Mouse (Mus musculus) heart, embryonic 12.5 days (tissue): Measurements from ENCODE around the gene Vdr. TPM values are rescaled to one million over a fixed set of nuclear protein-coding genes. Genes with fewer than 3 reads are reported as not detected.

Source experiments
- ATAC-seq: fragments of 200-750 bp; cut with Nextera tagmentation; 2 replicates; pipeline ENCODE4 v1.8.0; 2017; ENCODE audit warnings: moderate TSS enrichment, moderate library complexity; ENCODE audit not compliant: insufficient number of reproducible peaks, low FRiP score
- H3K27ac ChIP-seq: fragments of 300-500 bp; sonication (generic); 2 replicates; pipeline ENCODE4 v1.5.1; 2016; ENCODE audit warnings: mild to moderate bottlenecking, moderate library complexity; ENCODE audit not compliant: poor library complexity, severe bottlenecking
- H3K27me3 ChIP-seq: fragments of 300-500 bp; sonication (generic); replicated peaks from 2 replicates; pipeline ENCODE4 v1.6.1; 2016; ENCODE audit warnings: mild to moderate bottlenecking, moderate library complexity
- H3K36me3 ChIP-seq: fragments of 300-500 bp; sonication (generic); 2 replicates; pipeline ENCODE4 v1.6.1; 2016; ENCODE audit warnings: mild to moderate bottlenecking, moderate library complexity
- H3K4me1 ChIP-seq: fragments of 300-500 bp; sonication (generic); replicated peaks from 2 replicates; pipeline ENCODE4 v1.6.1; 2016; ENCODE audit warnings: mild to moderate bottlenecking
- H3K4me2 ChIP-seq: fragments of 300-500 bp; sonication (generic); 2 replicates; pipeline ENCODE4 v1.6.1; 2016; ENCODE audit warnings: mild to moderate bottlenecking, moderate library complexity
- H3K4me3 ChIP-seq: fragments of 300-500 bp; sonication (generic); 2 replicates; pipeline ENCODE4 v1.5.1; 2016; ENCODE audit warnings: mild to moderate bottlenecking
- H3K9ac ChIP-seq: fragments of 300-500 bp; sonication (generic); 2 replicates; pipeline ENCODE4 v1.6.1; 2016; ENCODE audit warnings: mild to moderate bottlenecking, moderate library complexity
- H3K9me3 ChIP-seq: fragments of 300-500 bp; sonication (generic); replicated peaks from 2 replicates; pipeline ENCODE4 v1.6.1; 2016; ENCODE audit warnings: mild to moderate bottlenecking, moderate library complexity
- WGBS: fragments of 180-500 bp; shearing (Covaris S2); methylation state at CpG from one replicate; pipeline ENCODE4 v1.1.7; 2016; 5-methylcytosine and 5-hydroxymethylcytosine counted together
- polyA plus RNA-seq: library from polyadenylated mRNA; unstranded; fragments of >200 nt; fragmentation: Nextera tagmentation; extraction: Ambion mirVana; gene quantifications from 2 replicates; pipeline ENCODE4 v1.2.1, GENCODE M21; 2016

The Vdr gene
- polyA plus RNA-seq, 1 experiment from 2014 or later, result 1.4 TPM

GRCm38 (mm10) chr15:97809942-97810341, 100.5 kb downstream of the Vdr start:
- WGBS, result 86% methylated on average over 5 of the region's 5 CpGs
- no peak overlapping the region for H3K4me2 ChIP-seq
- H3K4me1 ChIP-seq, result peaks cover 31% of the 10 kb centered on the region
- H3K36me3 ChIP-seq, result peaks cover 58% of the 10 kb centered on the region
- no peak overlapping the region for H3K9ac ChIP-seq
- H3K27ac ChIP-seq, result no peak overlapping the region
- H3K9me3 ChIP-seq, result no peaks in the 10 kb centered on the region
- H3K4me3 ChIP-seq, result no peak overlapping the region
- ATAC-seq, result no peak
- H3K27me3 ChIP-seq, result no peaks in the 10 kb centered on the region

- no peak overlapping the region for H3K4me2 ChIP-seq
- WGBS, result 78% methylated on average over 14 of the region's 14 CpGs
- H3K27me3 ChIP-seq, result no peaks in the 10 kb centered on the region
- H3K9ac ChIP-seq, result no peak overlapping the region
- peaks cover 24% of the 10 kb centered on the region for H3K4me1 ChIP-seq
- H3K4me3 ChIP-seq, result no peak overlapping the region
- no peaks in the 10 kb centered on the region for H3K9me3 ChIP-seq
- no peak overlapping the region for H3K27ac ChIP-seq
- no peak for ATAC-seq
- H3K36me3 ChIP-seq, result peaks cover 64% of the 10 kb centered on the region
Measured at GRCm38 (mm10) chr15:97809206-97809605, 101.2 kb downstream of the Vdr start.

GRCm38 (mm10) chr15:97808532-97808931, 101.9 kb downstream of the Vdr start:
- Histone ChIP-seq H3K4me1 (peaks cover 17% of the 10 kb centered on the region), H3K9me3 (no peaks in the 10 kb centered on the region), H3K4me3 (no peak overlapping the region), H3K27me3 (no peaks in the 10 kb centered on the region), H3K9ac (no peak overlapping the region), H3K36me3 (peaks cover 64% of the 10 kb centered on the region), H3K27ac (no peak overlapping the region), H3K4me2 (no peak overlapping the region)
- 84% methylated on average over 14 of the region's 14 CpGs for WGBS
- ATAC-seq, result no peak

- Histone ChIP-seq H3K9ac (peak overlapping the region; percentile 3; the same call in 1 of the 2 replicates), H3K36me3 (peaks cover 64% of the 10 kb centered on the region), H3K27me3 (no peaks in the 10 kb centered on the region), H3K4me2 (no peak overlapping the region), H3K9me3 (no peaks in the 10 kb centered on the region), H3K27ac (no peak overlapping the region), H3K4me1 (peaks cover 10% of the 10 kb centered on the region), H3K4me3 (no peak overlapping the region)
- WGBS, result 68% methylated on average over 12 of the region's 12 CpGs
- ATAC-seq, result no peak
Measured at GRCm38 (mm10) chr15:97807867-97808266, 102.6 kb downstream of the Vdr start.

Other genes starting within 250 kb of the Vdr start
- gene Rpap3, start 204.8 kb downstream of the Vdr start, polyA plus RNA-seq, result 21.5 and 23.7 TPM in 2 replicates
- 0.14 and 0.15 TPM in 2 replicates for gene Endou, start 179.3 kb downstream of the Vdr start, polyA plus RNA-seq
- gene Rapgef3, start 142.7 kb downstream of the Vdr start, polyA plus RNA-seq, result 22.0 and 22.9 TPM in 2 replicates
- gene Slc48a1, start 132.1 kb downstream of the Vdr start, polyA plus RNA-seq, result 52.9 and 55.0 TPM in 2 replicates
- 27.4 and 27.8 TPM in 2 replicates for gene Hdac7, start 66.1 kb downstream of the Vdr start, polyA plus RNA-seq
- 28.5 and 32.2 TPM in 2 replicates for gene Tmem106c, start 53.6 kb upstream of the Vdr start, polyA plus RNA-seq
- 78.0 and 78.9 TPM in 2 replicates for gene Col2a1, start 94.1 kb upstream of the Vdr start, polyA plus RNA-seq
- 80.3 and 82.2 TPM in 2 replicates for gene Pfkm, start 182.0 kb upstream of the Vdr start, polyA plus RNA-seq
- 26.9 and 30.1 TPM in 2 replicates for gene Senp1, start 183.1 kb upstream of the Vdr start, polyA plus RNA-seq